Mouse (Mus musculus) activated CD4-positive, CD25-positive, alpha-beta regulatory T cell (primary cell): ENCODE data around the gene Sh2d1b1. TPM values are rescaled to one million over a fixed set of nuclear protein-coding genes. Genes with fewer than 3 reads are reported as not detected.

Experiments used
- polyA plus RNA-seq, 2 experiments: library from polyadenylated mRNA; unstranded; fragments of 100-300 nt; shearing (Covaris generic); gene quantifications; one replicate each; pipeline ENCODE4 v1.2.1; 2017

The Sh2d1b1 gene
- under 1 TPM in 1 of 2 experiments, not detected in 1; 0.37 TPM for polyA plus RNA-seq

DNA sequence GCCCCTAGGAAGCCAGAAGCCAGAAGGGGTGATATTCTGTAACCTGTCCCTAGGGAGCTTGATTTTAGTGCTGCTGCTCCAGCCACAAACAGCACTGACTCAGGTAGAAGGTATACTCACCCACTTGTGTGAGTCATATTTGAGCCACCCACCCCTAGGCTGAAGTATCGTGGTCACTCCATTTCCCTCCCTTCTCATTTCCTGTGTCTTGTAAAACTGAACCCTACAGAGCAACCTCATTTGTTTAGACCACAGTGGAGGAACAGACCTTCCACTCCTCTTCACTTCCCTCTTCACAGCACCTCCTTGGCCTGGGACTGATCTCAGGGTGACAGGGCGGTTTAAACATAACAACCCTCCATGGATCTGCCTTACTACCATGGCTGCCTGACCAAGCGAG, at the start of gene Sh2d1b1:
Gene Sh2d1b1, plus strand, starts transcription at position 305 of the 400 bp plus-strand sequence.

DNA sequence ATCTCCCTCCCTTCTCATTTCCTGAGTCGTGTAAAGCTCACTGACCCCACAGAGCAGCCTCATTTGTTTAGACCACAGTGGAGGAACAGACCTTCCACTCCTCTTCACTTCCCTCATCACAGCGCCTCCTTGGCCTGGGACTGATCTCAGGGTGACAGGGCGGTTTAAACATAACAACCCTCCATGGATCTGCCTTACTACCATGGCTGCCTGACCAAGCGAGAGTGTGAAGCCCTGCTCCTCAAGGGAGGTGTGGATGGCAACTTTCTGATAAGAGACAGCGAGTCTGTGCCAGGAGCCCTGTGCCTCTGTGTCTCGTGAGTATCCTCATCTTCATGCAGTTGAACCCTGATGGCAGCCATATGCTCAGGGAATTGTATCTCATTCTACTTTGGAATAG, 44.4 kb upstream of the Sh2d1b1 start, which contains the start of gene Sh2d1b2:
Gene Sh2d1b2, plus strand, starts transcription at position 62 of the 400 bp plus-strand sequence.

DNA sequence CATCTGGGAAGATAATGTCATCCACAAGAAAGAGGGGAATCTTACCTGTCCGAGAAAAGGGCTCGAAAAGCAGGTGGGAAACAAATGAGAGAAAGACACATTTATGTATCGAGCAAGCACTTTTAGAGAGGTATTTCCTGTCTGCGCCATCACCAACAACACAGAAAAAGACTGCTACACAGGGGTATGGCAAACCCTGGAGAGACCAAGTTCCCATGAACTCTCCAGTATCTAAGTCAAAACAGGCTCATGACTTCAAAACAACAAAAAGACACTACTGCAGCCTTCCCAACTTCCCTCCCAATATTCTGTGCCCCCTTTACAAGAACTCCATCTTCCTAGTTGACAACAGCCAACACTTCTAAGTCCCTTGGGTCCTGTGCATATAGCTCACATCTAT, 29.1 kb downstream of the Sh2d1b1 start, which contains the start of gene Gm7694:
Gene Gm7694, minus strand, starts transcription at position 101 of the 400 bp plus-strand sequence.

DNA sequence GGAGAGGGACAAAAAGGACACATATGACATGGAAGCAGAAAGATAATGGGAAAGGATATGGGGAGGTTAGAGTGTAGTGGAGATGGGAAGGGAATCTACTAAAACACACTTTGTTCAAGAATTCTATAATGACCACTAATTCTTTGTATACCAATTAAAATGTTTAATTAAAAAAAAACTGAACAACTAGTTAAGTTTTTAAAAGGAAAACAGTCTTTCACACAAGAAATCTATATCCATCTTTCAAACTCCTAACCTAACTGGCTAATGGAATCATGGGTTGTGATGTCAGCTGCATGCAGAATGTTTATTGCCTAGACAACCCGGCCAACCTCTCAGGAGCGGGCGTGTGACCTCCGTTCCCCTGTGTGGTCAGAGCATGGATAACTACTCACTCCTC, 31.4 kb downstream of the Sh2d1b1 start, which contains the start of gene Spata46:
Gene Spata46, plus strand, starts transcription at position 301 of the 400 bp plus-strand sequence.

Other genes with a start within 250 kb of the Sh2d1b1 start
- gene Ddr2, start 166.6 kb upstream of the Sh2d1b1 start, polyA plus RNA-seq: under 1 TPM in 1 of 2 experiments, not detected in 1; 0.25 TPM
- gene Uap1, start 102.4 kb upstream of the Sh2d1b1 start, polyA plus RNA-seq: 10 to 100 TPM; 36.9 to 42.5 TPM
- 10 to 100 TPM; 14.1 to 34.0 TPM for gene Uhmk1, start 61.9 kb upstream of the Sh2d1b1 start, polyA plus RNA-seq
- gene Sh2d1b2, start 44.6 kb upstream of the Sh2d1b1 start, polyA plus RNA-seq: under 1 TPM in 1 of 2 experiments, not detected in 1; 0.34 TPM
- gene Gm7694, start 29.0 kb downstream of the Sh2d1b1 start, polyA plus RNA-seq: under 1 TPM in 1 of 2 experiments, not detected in 1; 0.19 TPM
- not detected for gene Spata46, start 31.5 kb downstream of the Sh2d1b1 start, polyA plus RNA-seq